Mouse (Mus musculus) neural tube, postnatal 0 days (tissue): Measurements from ENCODE around the gene Desi2. TPM values are rescaled to one million over a fixed set of nuclear protein-coding genes. Genes with fewer than 3 reads are reported as not detected.

Source experiments
- polyA plus RNA-seq: library from polyadenylated mRNA; unstranded; fragments of >200 nt; fragmentation: Nextera tagmentation; extraction: Ambion mirVana; gene quantifications from 2 replicates; pipeline ENCODE4 v1.2.1, GENCODE M21; 2015

Gene Desi2
- 28.5 and 38.0 TPM in 2 replicates for polyA plus RNA-seq

DNA sequence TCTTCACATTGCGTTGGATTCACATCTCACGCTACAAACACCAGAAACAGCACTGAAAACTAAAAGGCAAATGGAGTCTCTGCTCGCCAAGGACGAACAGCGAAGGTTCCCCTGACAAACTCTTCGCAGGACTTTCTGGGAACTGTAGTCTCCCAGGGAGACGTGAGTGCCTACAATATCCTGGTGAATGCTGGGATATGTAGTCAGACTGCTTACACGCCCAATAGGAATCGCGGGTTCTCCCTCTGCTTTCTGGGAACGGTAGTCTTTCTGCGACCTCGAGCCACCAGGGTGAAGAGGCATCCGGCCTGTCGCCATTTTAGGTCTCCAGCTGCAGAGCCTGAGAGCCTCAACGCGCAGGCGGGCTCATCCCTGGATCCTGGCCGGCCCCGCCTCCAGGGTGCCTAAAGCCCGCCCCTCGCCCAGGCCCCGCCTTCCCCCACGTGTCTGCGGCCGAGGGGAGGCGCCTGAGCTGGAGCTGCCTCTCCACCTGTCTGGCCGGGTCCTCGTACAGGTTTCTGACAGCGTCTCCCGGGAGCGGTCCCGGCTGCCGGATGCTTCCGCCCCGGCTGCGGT lies at the start of gene Desi2:
Desi2 (plus strand) TSS at position 202 of the 576 bp plus-strand sequence.

Other genes starting within 250 kb of the Desi2 start
- 0.50 and 0.59 TPM in 2 replicates for gene Catspere2, start 204.0 kb upstream of the Desi2 start, polyA plus RNA-seq
- gene Cox20, start 131.7 kb downstream of the Desi2 start, polyA plus RNA-seq, result 91.5 and 95.6 TPM in 2 replicates
- gene Hnrnpu, start 150.4 kb downstream of the Desi2 start, polyA plus RNA-seq, result 177 and 191 TPM in 2 replicates
- 12.4 and 13.6 TPM in 2 replicates for gene Efcab2, start 218.7 kb downstream of the Desi2 start, polyA plus RNA-seq